12 mouse cellular contexts compared by ENCODE assay signal in genomic region chr1:52650066-52650465, GRCm38 (mm10).
"Had no signal": no experiment of that assay in that cellular context is flagged by ENCODE, and none has a peak within 500 bp of the region (broad histone marks: within the 10 kb centered on the region; RNA-seq: fewer than 3 reads in every experiment).

No protein-coding gene starts in this region.

- DNase-seq: kidney, adult 11 months; kidney, adult 8-10 months; kidney, postnatal 10 days; kidney, postnatal 36 days; layer of hippocampus, postnatal 36 days; left cerebral cortex, postnatal 4 days; liver, postnatal 0 days; lung, embryonic 14.5 days; right cerebral cortex, adult 18-20 months; right cerebral cortex, postnatal 14 days; right cerebral cortex, postnatal 4 days; thymus, adult 18-20 months had no signal
